Mouse (Mus musculus) layer of hippocampus, adult 9-11 months (tissue): Measurements from ENCODE around the gene Zbtb45.
A peak's percentile ranks its signal among the peaks of the same experiment; 100 is the strongest.

Experiments used
- DNase-seq: peaks from one replicate; pipeline ENCODE4 v3.0.0; 2022

The Zbtb45 gene

DNA sequence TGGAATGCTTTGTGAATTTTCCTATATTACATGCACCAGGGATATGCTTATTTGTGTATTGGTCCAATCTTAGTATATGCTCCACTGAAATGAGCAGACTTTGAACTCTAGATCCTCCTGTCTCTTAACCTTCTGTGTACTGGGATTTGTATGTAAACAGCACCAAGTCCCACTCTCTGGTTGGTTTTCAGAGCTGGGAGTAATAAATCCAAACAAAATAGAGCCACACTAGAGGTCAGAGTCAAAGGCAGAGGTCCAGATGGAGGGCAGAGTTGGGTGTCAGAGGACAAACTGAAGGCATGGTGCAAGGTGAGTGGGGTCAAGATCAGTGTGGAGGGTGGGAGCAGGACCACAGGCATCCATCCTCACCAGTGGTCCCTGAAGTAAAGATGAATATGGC lies 14.0 kb downstream of the Zbtb45 start:
- no peak for DNase-seq

DNA sequence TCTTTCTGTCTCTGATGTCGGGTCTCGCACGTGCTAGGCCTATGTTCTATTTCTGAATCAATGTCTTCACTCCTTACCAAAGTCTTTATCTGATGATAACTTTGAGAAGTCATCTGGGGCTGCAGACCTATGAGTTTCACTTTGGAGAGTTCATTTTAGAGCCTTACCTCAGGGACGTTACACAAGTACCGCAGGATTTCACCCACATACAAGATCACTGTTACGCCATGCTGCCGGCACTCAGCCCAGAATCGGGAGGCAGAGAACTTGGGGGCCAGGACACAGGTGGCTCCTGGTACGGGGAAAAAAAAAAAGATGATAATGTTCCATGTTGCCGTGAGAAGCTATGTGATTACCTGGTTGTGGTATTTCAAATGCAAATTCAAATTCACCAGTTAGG lies 16.7 kb downstream of the Zbtb45 start:
- DNase-seq, result no peak

DNA sequence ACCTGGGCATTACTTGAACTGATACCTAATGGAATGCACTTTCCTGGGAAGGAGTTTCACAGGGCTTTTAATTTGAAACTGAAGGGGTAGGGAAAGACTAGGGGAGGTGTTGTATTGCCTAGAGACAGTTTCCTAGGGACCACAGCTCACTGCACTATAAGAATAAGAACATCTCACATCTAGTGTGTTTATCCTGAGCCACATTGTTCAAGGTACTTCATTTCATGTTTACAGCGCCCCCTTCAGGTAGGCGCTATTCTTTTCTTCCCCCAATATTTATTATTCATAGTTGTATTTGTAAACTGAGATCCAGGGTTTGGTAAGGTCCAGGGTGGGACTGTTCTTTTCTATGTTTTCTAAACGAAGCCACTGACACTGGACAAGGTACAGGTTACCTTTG lies 17.6 kb downstream of the Zbtb45 start:
- DNase-seq, result no peak

DNA sequence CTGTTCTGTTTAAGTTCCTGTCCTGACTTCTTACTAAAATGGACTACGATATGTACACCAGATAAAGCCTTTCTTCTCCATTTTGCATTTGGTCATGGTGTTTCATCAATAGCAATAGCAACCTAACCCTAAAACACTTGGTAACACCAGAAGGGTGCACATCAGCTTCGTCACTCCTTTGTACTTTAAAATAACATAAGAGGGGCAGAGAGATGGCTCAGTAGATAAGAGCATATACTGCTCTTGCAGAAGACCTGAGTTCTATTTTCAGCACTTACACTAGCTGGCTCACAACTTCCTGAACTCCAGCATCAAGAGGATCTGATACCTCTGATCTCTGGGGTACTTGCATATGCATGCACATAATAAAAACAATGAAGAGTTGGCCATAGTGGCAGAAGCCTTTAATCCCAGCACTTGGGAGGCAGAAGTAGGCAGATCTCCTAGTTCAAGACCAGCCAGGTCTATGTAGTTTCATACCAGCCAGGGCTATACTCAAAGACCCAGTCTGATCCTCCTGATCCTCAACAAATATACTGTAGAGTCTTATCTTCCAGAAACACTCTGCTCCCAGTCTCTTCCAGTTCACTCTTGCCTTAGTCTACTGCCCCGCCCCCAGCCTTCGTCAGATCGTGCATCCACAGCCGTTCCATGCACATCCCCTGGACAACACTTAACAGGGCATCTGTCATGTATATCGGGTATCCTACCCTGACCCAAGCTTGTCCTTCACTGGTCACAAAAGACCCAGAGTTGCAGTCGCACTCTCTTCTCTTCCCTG lies 22.2 kb downstream of the Zbtb45 start:
- no peak for DNase-seq

DNA sequence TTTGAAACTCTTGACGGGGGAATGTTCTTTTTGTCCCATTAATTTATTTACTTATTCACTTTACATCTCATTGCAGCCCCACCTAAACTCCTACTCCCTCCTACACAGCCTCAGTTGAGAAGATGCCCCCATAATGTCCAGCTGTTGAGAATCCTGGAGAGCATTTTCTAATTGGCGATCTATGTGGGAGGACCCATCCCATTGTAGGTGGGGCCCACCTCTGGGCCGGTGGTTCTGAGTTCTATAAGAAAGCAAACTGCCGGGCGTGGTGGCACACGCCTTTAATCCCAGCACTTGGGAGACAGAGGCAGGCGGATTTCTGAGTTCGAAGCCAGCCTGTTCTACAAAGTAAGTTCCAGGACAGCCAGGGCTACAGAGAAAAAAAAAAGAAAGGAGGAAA lies 22.9 kb downstream of the Zbtb45 start:
- no peak for DNase-seq

DNA sequence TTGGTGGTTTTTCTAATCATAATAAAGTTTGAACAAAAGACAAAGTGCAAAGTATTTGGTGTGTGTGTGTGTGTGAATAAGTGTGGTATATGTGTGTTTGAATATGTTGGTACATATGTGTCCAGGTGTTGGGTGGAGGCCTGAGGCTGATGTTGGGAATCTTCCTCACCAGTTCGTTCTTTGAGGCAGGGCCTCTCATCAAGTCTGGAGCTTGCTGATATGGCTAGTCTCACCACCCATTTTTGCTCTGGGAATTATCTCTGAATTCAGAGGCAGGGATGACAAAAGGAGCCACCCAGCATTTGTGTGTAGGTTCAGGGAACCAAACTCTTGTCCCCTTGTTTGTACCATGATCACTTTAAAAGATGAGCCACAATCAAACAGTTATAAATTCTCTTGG lies 24.1 kb downstream of the Zbtb45 start:
- DNase-seq, result no peak

DNA sequence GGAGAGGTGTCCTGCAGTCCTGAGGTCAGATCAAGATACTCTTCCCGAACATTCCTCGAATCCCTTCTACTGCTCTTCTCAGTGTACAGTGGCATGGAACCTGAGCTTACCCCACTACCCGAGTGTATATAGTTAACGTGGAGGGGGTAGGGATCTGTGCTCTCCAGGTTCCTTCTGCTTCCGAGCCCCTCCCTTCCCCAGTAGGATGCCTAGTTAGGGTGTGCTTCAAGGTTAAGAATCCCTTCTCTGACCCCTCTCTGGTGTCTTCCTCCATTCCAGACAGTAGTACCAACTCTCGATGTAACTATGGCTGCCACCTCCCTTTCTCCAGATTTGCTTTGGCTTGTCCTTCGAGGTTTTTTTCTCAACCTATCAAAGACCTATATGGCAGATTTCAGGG lies 29.5 kb downstream of the Zbtb45 start:
- DNase-seq, result no peak

DNA sequence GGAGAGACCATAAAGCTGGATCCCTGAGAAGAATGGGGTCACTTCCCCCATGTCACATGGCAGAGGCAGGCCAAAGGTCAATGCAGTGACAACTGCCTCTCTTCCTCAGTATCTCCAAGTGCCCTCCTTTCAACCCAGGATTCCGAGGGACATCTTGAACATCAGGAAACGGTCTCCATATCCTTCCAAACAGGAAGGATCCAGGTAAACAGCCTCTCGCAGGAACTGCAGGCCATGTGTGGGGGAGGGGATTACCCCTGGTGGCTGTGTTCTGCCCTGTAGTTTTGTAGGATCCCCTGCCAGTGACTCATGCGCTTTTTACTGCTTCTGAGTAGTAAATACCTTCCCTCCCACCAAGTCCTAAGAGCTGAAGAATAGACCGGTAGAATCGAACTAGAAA lies 30.1 kb downstream of the Zbtb45 start:
- DNase-seq, result no peak

DNA sequence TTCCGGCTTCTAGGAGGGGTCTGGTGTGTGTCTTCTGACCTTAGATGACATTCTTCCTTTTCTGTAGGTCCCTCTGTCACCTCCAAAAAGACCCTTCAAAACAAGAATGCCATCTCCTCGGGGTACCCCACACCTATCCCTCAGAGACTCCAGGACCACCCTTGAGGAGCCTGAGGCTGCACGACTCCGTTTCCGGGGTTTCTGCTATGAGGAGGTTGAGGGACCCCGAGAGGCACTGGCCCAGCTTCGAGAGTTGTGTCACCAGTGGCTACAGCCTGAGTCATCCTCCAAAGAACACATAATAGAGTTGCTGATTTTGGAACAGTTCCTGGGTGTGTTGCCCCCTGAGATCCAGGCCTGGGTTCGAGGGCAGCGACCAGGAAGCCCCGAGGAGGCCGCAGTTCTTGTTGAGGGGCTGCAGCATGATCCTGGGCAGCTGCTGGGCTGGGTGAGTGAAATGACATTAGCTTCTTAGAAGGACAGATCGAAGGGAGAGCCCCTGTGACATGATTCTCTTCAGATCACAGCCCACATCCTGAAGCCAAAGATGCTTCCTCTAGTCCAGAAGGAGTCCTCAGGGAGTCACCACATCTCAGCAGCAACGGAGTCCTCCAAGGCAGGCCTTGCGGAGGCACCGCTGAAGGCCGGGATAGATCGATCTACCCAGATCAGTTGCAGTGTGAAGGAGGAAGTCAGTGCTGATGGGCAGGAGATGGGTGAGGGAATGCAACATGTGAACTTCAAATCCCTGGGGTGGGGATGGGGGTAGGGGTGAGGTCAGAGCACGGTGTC lies 30.7 kb downstream of the Zbtb45 start:
- DNase-seq, result no peak

DNA sequence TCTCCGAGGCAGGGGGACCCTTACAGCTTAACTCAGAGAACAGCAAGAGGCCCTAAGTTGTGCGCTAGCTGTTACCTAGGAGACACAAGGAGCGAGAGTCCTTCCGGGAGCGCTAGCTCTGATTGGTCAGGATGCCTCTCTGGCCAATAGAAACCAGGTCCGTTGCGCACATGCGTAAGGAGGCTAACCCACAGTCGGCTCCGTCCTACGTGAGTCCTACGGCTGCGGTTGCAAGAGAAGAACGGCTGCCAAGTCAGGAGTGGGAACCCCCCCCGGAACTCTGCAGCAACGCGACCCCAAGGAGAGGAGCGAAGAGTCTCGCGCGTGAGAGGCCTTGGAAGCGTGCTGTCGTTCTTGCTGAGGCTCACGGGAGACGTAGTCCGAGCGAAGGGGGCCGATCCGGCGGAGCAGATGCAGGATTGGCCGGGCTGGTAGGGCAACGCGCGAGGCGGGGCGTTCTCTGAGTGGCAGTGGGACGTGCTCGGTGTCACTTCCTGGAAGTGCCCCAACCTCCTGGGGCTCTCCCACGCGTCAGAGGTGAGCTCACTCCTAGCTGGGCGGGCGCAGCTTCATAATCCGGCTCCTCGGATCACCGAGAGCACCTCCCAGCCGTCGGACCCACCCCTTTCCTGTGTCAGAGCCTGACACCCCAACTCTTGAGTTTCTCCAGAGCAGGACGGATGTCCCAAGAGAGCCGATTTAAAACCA lies 32.0 kb downstream of the Zbtb45 start, which contains the start of gene Zfp446:
TSS of gene Zfp446 (plus strand) at position 167 of the 708 bp plus-strand sequence.
- DNase-seq, result peak; percentile 99

DNA sequence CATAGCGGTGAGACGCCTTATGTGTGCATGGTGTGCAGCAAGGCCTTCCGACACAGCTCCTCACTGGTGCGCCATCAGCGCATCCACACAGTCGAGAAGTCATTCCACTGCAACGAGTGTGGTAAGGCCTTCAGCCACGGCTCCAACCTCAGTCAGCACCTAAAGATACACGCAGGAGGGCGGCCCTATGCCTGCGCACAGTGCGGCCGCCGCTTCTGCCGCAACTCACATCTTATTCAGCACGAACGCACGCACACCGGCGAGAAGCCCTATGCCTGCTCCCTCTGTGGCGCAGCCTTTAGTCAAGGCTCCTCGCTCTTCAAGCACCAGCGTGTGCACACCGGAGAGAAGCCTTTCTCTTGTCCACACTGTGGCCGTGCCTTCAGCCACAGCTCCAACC lies 38.9 kb downstream of the Zbtb45 start:
- DNase-seq, result no peak

DNA sequence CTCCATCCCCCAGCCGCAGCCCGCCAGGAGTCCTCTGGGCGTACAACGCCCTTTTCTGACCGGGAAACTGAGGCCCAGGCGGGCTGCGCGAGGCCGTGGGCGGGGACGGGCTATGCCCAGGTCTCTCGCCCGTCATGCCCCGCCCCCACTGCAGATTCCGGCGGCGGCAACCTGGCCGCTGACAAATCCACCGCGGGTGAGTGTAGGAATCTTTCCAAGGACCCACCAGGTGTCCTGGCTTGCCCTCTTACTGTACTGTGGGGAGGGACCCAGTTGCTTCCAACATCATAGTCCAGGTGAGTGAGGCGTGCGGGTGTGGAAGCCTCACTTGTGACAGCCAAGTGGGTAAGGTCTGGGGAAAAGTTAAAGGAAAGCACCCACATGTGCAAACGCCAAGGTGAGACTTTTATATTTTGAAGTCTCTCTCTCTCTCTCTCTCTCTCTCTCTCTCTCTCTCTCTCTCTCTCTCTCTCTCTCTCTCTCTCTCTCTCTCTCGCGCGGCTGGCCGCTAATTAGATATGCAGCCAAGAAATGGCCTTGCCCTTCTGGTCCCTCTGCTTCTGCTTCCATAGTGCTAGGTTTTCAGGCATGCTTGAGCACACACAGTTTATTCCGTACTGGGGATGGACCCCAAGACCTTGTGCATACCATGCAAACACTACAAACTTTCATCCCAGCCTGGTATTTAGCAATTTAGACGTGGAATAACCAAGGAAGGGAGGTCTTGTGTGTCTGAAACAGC lies 43.6 kb downstream of the Zbtb45 start:
- DNase-seq, result no peak

DNA sequence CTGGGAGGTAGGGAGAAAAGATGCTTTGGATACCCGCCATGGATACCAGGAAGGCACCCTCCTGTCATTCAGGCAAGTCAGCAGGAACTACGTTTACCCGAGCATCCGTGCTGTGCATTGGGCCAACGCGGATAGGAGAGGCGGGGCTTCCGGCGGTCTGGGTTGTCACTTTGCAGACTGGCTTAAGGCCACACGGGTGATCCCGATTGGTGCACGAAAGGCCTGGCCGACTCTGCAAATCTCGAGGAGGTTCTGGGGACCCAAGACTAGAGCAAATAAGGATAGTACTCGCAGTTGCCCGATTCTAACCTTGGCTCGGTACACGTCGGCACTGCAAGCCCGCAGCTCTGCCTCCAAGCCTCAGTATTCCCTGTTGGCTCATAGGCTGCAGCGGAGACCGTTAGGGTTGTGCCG lies 44.1 kb downstream of the Zbtb45 start, which contains the start of gene Zfp324:
TSS of gene Zfp324 (plus strand) at position 161 of the 414 bp plus-strand sequence.
- DNase-seq, result peak; percentile 94

DNA sequence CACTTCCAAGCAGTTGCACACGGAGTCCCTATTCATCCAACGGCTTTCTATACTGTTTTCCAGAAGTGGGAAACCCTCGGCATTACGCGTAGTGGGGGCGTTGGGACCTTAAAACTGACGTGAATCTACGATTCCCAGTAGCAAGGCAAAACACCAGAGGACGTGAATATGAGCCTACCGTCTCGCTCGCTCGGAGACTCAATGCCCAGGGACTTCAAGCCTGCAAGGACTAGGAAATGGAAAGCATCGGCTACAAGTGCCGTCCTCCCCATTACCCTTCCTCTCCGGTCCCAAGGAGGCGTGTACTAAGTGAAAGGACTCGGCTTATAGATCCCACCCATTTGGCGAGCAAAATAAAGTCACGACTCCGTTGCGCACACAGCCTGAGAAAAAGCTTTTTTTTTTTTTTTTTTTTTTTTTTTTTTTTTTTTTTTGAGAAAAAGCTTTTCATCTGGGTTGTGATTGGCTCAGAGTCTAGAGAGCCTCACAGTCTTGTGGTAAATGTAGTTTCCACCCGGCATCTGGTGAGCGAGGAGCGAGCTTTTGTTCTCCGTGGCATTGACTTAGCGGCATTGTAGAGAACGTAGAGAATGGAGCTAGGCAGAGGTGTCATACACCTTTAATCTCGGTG lies 48.2 kb downstream of the Zbtb45 start:
- DNase-seq, result peak; percentile 55

DNA sequence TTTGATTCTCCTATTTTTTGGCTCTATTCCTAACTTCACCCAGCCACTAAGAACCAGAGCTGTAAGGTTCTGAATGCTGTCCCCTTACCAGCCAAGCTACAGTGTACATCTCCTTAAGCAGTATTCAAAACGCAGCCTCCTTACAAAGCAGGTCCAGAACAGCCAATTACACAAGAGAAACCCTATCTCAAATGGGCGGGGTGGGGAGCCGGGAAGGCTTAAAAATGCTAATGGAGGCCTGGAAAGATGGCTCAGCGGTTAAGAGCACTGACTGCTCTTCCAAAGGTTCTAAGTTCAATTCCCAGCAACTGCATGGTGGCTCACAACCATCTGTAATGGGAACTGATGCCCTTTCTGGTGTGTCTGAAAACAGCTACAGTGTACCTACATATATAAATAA lies 50.1 kb downstream of the Zbtb45 start:
- no peak for DNase-seq

DNA sequence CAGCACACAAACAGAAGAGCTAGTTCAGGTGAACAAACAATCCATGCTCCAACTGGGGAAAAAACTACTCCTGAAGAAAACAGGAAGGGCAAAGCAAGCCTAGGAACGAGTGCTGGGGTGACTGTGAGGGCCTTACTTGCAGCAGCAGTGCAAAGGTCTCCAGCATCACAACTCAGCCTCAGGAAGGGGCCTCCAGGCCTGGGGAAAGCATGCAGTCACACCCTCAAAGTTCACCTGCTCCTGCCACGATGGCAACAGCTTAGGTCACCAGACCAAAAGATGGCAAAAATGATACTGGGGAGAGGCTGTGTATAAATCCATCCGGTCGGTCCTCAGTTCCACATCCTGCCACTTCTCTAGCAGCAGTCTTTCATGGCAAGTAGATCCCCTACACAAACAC lies 50.9 kb downstream of the Zbtb45 start:
- no peak for DNase-seq

DNA sequence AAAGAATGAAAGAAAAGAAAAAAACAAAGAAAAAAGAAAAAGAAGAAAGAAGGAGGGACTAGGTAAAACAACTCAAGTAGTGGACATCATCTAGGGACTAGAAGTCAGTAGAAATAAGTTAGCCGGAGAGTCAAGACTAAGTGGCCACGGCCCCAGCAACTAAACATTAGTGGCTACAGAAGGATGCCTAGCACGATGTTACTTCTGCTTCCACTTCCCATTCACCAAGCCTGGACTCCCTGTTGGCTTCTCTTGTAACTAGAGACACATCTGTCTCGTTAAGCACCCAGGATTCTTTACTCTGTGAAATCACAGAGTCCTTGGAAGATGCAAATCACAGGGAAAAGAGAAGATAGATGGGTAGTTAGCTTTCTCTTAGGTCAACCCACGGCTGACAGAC lies 52.3 kb downstream of the Zbtb45 start:
- DNase-seq, result no peak

DNA sequence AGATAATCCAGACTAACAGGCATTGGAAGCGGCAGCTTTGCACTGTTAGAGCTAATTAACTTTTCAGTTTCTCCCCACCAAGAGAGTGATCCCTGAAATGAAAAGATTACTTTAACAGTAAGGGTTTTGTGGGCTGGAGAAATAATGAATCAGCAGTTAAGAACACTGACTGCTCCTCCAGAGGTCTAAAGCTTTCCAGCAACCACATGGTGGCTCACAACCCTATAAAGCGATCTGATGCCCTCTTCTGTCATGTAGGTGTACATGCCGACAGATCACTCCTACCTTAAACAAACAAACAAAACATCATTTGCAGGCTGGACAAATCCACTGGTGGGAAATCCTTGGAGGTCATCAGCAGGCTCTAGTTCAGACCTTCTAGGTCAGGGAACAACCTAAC lies 54.9 kb downstream of the Zbtb45 start:
- DNase-seq, result no peak
